Mouse (Mus musculus): ENCODE data around the gene Klhdc4. TPM values are rescaled to one million over a fixed set of nuclear protein-coding genes. Genes with fewer than 3 reads are reported as not detected.

Klhdc4 gene
- polyA plus RNA-seq, 1 experiment from 2014 or later, result 41.2 TPM

- H3K9ac ChIP-seq, result no peak overlapping the region
- no peak for ATAC-seq (ENCODE audit: insufficient number of reproducible peaks, insufficient read depth, low FRiP score, low TSS enrichment, low read depth)
- no peaks in the 10 kb centered on the region for H3K36me3 ChIP-seq
- H3K4me2 ChIP-seq, result no peak overlapping the region
- no peaks in the 10 kb centered on the region for H3K4me1 ChIP-seq
- no peak overlapping the region for H3K4me3 ChIP-seq
- 78% methylated on average over 9 of the region's 9 CpGs for WGBS
- H3K9me3 ChIP-seq, result no peaks in the 10 kb centered on the region
- peaks cover 19% of the 10 kb centered on the region for H3K27me3 ChIP-seq
- no peak overlapping the region for H3K27ac ChIP-seq
Measured at GRCm38 (mm10) chr8:121749501-121749900, 79.9 kb downstream of the Klhdc4 start.

Other genes starting within 250 kb of the Klhdc4 start
- gene Map1lc3b, start 239.2 kb downstream of the Klhdc4 start, polyA plus RNA-seq (2015; fragmentation: Nextera tagmentation; extraction: Ambion mirVana), result 206 and 242 TPM in 2 replicates
- gene Zcchc14, start 176.7 kb downstream of the Klhdc4 start, polyA plus RNA-seq (2015; fragmentation: Nextera tagmentation; extraction: Ambion mirVana), result 19.4 and 19.9 TPM in 2 replicates
- gene Jph3, start 99.9 kb downstream of the Klhdc4 start, polyA plus RNA-seq (2015; fragmentation: Nextera tagmentation; extraction: Ambion mirVana), result 2.0 and 2.4 TPM in 2 replicates
- gene Slc7a5, start 78.1 kb upstream of the Klhdc4 start, polyA plus RNA-seq (2015; fragmentation: Nextera tagmentation; extraction: Ambion mirVana), result 16.1 and 18.3 TPM in 2 replicates
- not detected in 2 replicates for gene Car5a, start 115.3 kb upstream of the Klhdc4 start, polyA plus RNA-seq (2015; fragmentation: Nextera tagmentation; extraction: Ambion mirVana)
- gene Banp, start 120.2 kb upstream of the Klhdc4 start, polyA plus RNA-seq (2015; fragmentation: Nextera tagmentation; extraction: Ambion mirVana), result 42.6 and 49.4 TPM in 2 replicates